Mouse (Mus musculus): ENCODE results near the gene Mccc2.

DNA sequence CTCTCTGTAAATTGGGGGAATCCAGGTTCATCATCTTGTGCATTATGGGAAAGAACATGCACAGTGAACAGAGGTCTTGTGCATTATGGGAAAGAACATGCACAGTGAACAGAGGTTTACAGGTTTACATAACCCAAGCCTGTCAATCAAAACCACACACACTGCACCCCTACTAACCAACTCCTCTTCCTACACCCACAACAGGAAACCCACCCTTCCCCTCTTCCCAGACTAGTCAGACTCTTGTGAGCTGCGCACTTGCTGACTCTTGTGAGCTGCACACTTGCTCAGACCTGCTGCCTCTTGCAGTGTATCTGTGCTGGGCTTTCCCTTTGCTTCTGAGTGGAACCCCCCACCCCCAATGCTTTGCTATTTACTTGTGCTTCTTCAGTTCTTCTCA is 83.0 kb downstream of the Mccc2 start:
- no peak for TF ChIP-seq CTCF (IDR thresholded peaks at IDR 0.05; ENCODE audit: low read depth, low read length)
- TF ChIP-seq GATA1 (IDR thresholded peaks at IDR 0.05; ENCODE audit: borderline replicate concordance, low read length) = no peak
- no peak for TF ChIP-seq TAL1 (conservative IDR thresholded peaks at IDR 0.05; ENCODE audit: low read depth, low read length)
- TF ChIP-seq GATA2 (IDR thresholded peaks at IDR 0.05; ENCODE audit: borderline replicate concordance, low read depth, low read length) = no peak
